Mouse (Mus musculus) lung, adult 18-20 months (tissue): Measurements from ENCODE around the gene Nms.

Experiments
- DNase-seq, 2 experiments: peaks; one replicate each; pipeline ENCODE4 v3.0.0; 2022; ENCODE audit warnings: mixed read lengths in 2 of 2

Nms gene

GRCm38 (mm10) chr1:38938849-38939248 is at the start of gene Nms:
Gene Nms (plus strand): TSS chr1:38939149.
- DNase-seq: no peak

GRCm38 (mm10) chr1:38891444-38891843 is 47.5 kb upstream of the Nms start:
- no peak for DNase-seq

- no peak for DNase-seq
Observed at GRCm38 (mm10) chr1:38893081-38893480, 45.9 kb upstream of the Nms start.

GRCm38 (mm10) chr1:38897431-38898248 is 41.3 kb upstream of the Nms start, which contains the start of gene Chst10:
Gene Chst10 (minus strand): TSS chr1:38898161.
- peak; percentile 38 to 46 for DNase-seq

- DNase-seq: no peak
Observed at GRCm38 (mm10) chr1:38902571-38902970, 36.4 kb upstream of the Nms start.

- DNase-seq: no peak
Observed at GRCm38 (mm10) chr1:38903985-38904384, 35.0 kb upstream of the Nms start.

GRCm38 (mm10) chr1:38928996-38929395 is 10.0 kb upstream of the Nms start:
- no peak for DNase-seq

GRCm38 (mm10) chr1:38929468-38929867 is 9.5 kb upstream of the Nms start:
- DNase-seq: no peak

GRCm38 (mm10) chr1:38930767-38931166 is 8.2 kb upstream of the Nms start:
- no peak for DNase-seq

GRCm38 (mm10) chr1:38934668-38935067 is 4.3 kb upstream of the Nms start:
- peak in 1 of 2 experiments; percentile 7 for DNase-seq

GRCm38 (mm10) chr1:38936780-38937179 is 2.2 kb upstream of the Nms start:
- DNase-seq: peak in 1 of 2 experiments; percentile 7

- no peak for DNase-seq
Observed at GRCm38 (mm10) chr1:38939608-38940007, 659 bp downstream of the Nms start.

GRCm38 (mm10) chr1:38956457-38956856 is 17.5 kb downstream of the Nms start:
- DNase-seq: no peak

- DNase-seq: no peak
Observed at GRCm38 (mm10) chr1:38969116-38969515, 30.2 kb downstream of the Nms start.

- no peak for DNase-seq
Observed at GRCm38 (mm10) chr1:38971712-38972111, 32.8 kb downstream of the Nms start.

GRCm38 (mm10) chr1:38972986-38973592 is 34.1 kb downstream of the Nms start:
- DNase-seq: no peak

GRCm38 (mm10) chr1:38979953-38980352 is 41.0 kb downstream of the Nms start:
- DNase-seq: no peak

GRCm38 (mm10) chr1:38983870-38984269 is 44.9 kb downstream of the Nms start:
- no peak for DNase-seq

GRCm38 (mm10) chr1:38985308-38985707 is 46.4 kb downstream of the Nms start, which contains the start of gene Pdcl3:
Gene Pdcl3 (plus strand): TSS chr1:38985608.
- DNase-seq: no peak

GRCm38 (mm10) chr1:38987080-38987864 is 48.3 kb downstream of the Nms start:
- peak; percentile 98 to 99 for DNase-seq

- no peak for DNase-seq
Observed at GRCm38 (mm10) chr1:38987865-38988211, 48.9 kb downstream of the Nms start.

- no peak for DNase-seq
Observed at GRCm38 (mm10) chr1:38988357-38988756, 49.4 kb downstream of the Nms start.

GRCm38 (mm10) chr1:38992365-38992764 is 53.4 kb downstream of the Nms start:
- DNase-seq: no peak
